Mouse (Mus musculus): ENCODE data around the gene Hnrnph3. TPM values are rescaled to one million over a fixed set of nuclear protein-coding genes. Genes with fewer than 3 reads are reported as not detected.

Hnrnph3 gene
- polyA plus RNA-seq, 1 experiment from 2014 or later: 81.2 TPM

DNA sequence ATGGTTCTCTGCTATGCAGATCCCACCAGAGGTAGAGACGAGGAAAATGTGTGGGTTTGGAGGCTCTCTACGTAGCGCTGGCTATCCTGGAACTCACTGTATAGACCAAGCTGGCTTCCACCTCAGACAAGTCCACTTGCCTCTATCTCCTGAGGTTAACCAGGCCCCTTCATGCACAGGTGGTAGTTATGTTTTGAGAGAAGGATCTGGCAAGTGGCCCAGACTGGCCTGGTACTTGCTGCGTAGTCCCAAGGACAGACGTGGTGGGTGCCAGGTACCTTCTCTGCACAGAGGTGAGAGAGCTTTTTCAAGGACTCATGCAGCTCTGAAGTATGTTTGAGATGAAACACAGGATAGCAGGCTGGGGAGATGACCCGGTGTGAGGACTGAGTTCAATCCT lies 39.5 kb downstream of the Hnrnph3 start:
- no peak overlapping the region for H3K4me2 ChIP-seq (ENCODE audit: low read length)
- ATAC-seq (no peak), DNase-seq (ENCODE audit: low spot score) (no peak)
- H3K4me3 ChIP-seq (ENCODE audit: low read depth, low read length): no peak overlapping the region
- 91% methylated on average over 6 of the region's 6 CpGs for WGBS
- H3K27ac ChIP-seq (ENCODE audit: low read depth, low read length): no peak overlapping the region
- peaks cover 44% of the 10 kb centered on the region for H3K36me3 ChIP-seq (ENCODE audit: control insufficient read depth, insufficient read depth, low read length)
- H3K27me3 ChIP-seq (replicated peaks; ENCODE audit: control insufficient read depth, insufficient read depth, low read length): no peaks in the 10 kb centered on the region
- H3K9me3 ChIP-seq (replicated peaks; ENCODE audit: control insufficient read depth, low read length): no peaks in the 10 kb centered on the region
- peaks cover 5% of the 10 kb centered on the region; the same call in 1 of the 2 replicates for H3K4me1 ChIP-seq (ENCODE audit: control insufficient read depth, insufficient read depth, low read length)
- no peak overlapping the region for H3K9ac ChIP-seq (ENCODE audit: low read length)

DNA sequence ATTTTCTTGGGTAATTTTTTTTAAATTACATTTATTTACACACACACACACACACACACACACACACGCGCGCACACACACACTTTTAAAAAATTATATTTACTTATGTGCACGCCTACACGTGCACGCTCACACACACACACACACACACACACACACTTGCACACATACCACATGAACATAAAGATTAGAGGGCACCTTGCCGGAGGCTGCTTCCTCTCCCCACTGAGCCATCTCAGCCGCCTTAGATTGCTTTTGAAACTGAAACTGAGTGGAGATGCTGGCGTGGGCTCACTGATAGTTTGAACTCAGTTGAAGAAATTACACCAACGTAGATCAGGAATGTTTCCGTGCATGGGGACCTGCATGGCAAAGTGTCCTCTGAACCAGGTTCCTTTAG lies 39.9 kb downstream of the Hnrnph3 start:
- ATAC-seq: no peak
- DNase-seq (ENCODE audit: low spot score): no peak
- H3K9me3 ChIP-seq (replicated peaks; ENCODE audit: control insufficient read depth, low read length): no peaks in the 10 kb centered on the region
- H3K27ac ChIP-seq (ENCODE audit: low read depth, low read length): no peak overlapping the region
- no peaks in the 10 kb centered on the region for H3K27me3 ChIP-seq (replicated peaks; ENCODE audit: control insufficient read depth, insufficient read depth, low read length)
- H3K4me2 ChIP-seq (ENCODE audit: low read length): no peak overlapping the region
- peaks cover 40% of the 10 kb centered on the region for H3K36me3 ChIP-seq (ENCODE audit: control insufficient read depth, insufficient read depth, low read length)
- peaks cover 5% of the 10 kb centered on the region; the same call in 1 of the 2 replicates for H3K4me1 ChIP-seq (ENCODE audit: control insufficient read depth, insufficient read depth, low read length)
- H3K4me3 ChIP-seq (ENCODE audit: low read depth, low read length): no peak overlapping the region
- WGBS: 93% methylated on average over 11 of the region's 11 CpGs
- no peak overlapping the region for H3K9ac ChIP-seq (ENCODE audit: low read length)

DNA sequence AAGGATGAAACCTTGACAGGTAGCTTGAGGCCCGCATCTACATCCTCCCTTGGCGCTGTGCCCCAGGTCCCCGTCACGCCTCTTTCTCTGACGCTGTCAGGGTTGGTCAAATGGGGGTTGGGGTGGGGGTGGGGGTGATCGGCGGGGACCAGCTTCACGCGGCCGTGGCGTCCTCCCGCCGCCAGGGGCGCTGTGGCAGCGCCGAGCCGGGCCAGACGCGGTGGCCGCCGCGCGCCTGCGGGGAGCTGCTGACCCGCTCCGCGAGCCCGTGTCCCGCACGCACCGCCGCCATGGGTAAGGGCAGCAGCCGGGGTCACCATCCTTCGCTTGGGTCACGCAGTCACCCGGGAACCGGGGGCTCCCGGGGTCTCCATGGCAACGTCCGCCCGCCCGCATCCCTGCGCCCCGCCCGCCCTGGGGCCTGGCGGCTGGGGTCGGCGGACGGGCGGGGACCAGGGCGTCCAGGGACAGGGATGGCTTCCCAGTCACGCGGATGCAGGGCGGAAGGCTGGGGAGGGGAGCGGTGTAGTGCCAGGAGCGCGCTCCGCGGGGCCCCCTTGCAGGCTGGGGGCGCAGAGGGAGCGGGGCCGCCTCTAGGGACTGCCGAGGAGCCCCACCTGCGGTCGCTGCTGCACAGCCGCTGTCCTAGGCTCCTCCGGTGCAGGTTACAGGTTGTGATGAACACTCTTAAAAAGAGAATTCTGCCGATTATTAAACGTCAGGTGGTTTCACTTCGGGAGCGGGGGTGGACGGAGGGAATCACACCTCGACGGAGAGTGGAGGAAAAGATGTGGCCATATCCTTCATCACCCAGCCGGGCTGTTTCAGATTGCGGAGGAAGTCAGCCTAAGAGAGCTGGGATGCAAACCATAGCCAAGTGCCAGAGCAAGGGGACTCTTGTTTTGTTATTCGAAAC lies 43.7 kb downstream of the Hnrnph3 start, which contains the start of gene Rufy2:
Gene Rufy2, plus strand, starts transcription at position 185 of the 916 bp plus-strand sequence.
- peak within 1 kb of the TSS; percentile 97 for H3K4me3 ChIP-seq (ENCODE audit: low read depth, low read length)
- ATAC-seq: peak; percentile 95

DNA sequence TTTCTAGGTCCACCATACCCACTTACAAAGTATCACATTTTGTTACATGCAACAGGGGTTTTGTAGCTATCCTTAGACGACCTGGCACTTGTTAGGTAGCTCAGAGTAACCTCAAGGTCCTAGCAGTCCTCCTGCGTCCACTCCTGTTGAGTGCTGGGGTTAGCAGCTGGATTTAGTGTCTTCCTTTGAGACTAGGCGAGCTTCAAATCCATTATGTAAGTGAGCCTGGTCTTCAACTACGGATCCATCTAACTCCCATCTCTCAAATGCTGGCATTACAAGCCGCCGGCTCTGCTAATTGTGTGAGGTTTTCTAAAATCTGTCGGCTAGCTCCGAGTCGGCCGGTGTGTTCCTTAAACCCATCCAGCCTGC lies 44.4 kb downstream of the Hnrnph3 start:
- Histone ChIP-seq H3K4me3 (ENCODE audit: low read depth, low read length) (peak overlapping the region; percentile 97), H3K27ac (ENCODE audit: low read depth, low read length) (peak overlapping the region; percentile 82; the same call in 1 of the 2 replicates), H3K4me1 (ENCODE audit: control insufficient read depth, insufficient read depth, low read length) (peaks cover 5% of the 10 kb centered on the region; the same call in 1 of the 2 replicates), H3K9me3 (replicated peaks; ENCODE audit: control insufficient read depth, low read length) (no peaks in the 10 kb centered on the region), H3K9ac (ENCODE audit: low read length) (peak overlapping the region; percentile 96), H3K36me3 (ENCODE audit: control insufficient read depth, insufficient read depth, low read length) (peaks cover 13% of the 10 kb centered on the region), H3K27me3 (replicated peaks; ENCODE audit: control insufficient read depth, insufficient read depth, low read length) (no peaks in the 10 kb centered on the region), H3K4me2 (ENCODE audit: low read length) (peak overlapping the region; percentile 63)
- DNase-seq (ENCODE audit: low spot score) (no peak), ATAC-seq (no peak)
- 6% methylated on average over 10 of the region's 10 CpGs for WGBS

More for the DNA sequence above, 43.7 kb downstream of the Hnrnph3 start, which contains the start of gene Rufy2:
- peak within 1 kb of the TSS; percentile 82 for H3K27ac ChIP-seq (ENCODE audit: low read depth, low read length)
- H3K9me3 ChIP-seq (replicated peaks; ENCODE audit: control insufficient read depth, low read length): no peaks in the 10 kb centered on the region
- peaks cover 5% of the 10 kb centered on the region; the same call in 1 of the 2 replicates for H3K4me1 ChIP-seq (ENCODE audit: control insufficient read depth, insufficient read depth, low read length)
- peak within 1 kb of the TSS; percentile 63 for H3K4me2 ChIP-seq (ENCODE audit: low read length)
- under 1% methylated on average over 49 of the region's 77 CpGs for WGBS
- DNase-seq (ENCODE audit: low spot score): peak; percentile 88
- peak within 1 kb of the TSS; percentile 96 for H3K9ac ChIP-seq (ENCODE audit: low read length)
- peaks cover 20% of the 10 kb centered on the region for H3K36me3 ChIP-seq (ENCODE audit: control insufficient read depth, insufficient read depth, low read length)
- no peaks in the 10 kb centered on the region for H3K27me3 ChIP-seq (replicated peaks; ENCODE audit: control insufficient read depth, insufficient read depth, low read length)

DNA sequence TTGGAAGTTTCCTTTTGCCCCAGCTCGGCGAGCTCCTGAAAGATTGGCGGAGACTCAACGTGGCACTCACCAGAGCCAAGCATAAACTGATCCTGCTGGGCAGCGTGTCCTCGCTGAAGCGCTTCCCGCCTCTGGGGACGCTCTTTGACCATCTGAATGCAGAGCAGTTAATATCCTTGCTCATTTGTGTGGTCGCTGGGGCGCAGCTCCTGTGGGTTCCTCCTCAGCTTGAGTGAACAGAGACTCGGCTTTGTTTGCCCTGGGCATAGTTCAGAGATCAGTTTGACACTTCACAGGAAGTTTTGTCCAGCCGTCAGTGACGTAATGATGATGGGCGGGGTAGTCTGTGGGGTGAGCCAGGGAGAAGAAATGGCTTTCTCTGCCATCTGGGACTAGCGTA lies 52.2 kb downstream of the Hnrnph3 start:
- Histone ChIP-seq H3K4me2 (ENCODE audit: low read length) (no peak overlapping the region), H3K4me1 (ENCODE audit: control insufficient read depth, insufficient read depth, low read length) (no peaks in the 10 kb centered on the region), H3K36me3 (ENCODE audit: control insufficient read depth, insufficient read depth, low read length) (peaks cover 50% of the 10 kb centered on the region), H3K9me3 (replicated peaks; ENCODE audit: control insufficient read depth, low read length) (no peaks in the 10 kb centered on the region), H3K4me3 (ENCODE audit: low read depth, low read length) (no peak overlapping the region), H3K9ac (ENCODE audit: low read length) (no peak overlapping the region), H3K27ac (ENCODE audit: low read depth, low read length) (no peak overlapping the region), H3K27me3 (replicated peaks; ENCODE audit: control insufficient read depth, insufficient read depth, low read length) (no peaks in the 10 kb centered on the region)
- ATAC-seq (no peak), DNase-seq (ENCODE audit: low spot score) (no peak)
- 65% methylated on average over 16 of the region's 16 CpGs for WGBS

DNA sequence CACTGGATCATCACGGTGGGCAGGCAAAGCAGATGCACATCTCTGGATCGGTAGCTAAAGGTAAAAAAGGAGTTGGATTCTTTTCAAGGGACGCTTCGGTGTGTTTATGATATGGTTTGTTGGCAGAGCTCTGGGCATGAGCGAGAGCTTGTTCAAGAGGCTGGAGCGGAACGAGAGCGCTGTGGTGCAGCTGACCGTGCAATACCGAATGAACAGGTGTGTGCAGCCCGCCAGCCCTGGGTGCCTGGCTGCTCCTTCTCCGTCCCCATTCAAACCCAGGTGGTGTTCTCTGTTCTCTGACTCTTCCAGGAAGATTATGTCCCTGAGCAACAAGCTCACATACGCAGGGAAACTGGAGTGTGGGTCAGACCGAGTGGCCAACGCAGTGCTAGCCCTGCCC lies 57.7 kb downstream of the Hnrnph3 start:
- ATAC-seq: no peak
- Histone ChIP-seq H3K9ac (ENCODE audit: low read length) (no peak overlapping the region), H3K4me3 (ENCODE audit: low read depth, low read length) (no peak overlapping the region), H3K27me3 (replicated peaks; ENCODE audit: control insufficient read depth, insufficient read depth, low read length) (no peaks in the 10 kb centered on the region), H3K4me2 (ENCODE audit: low read length) (no peak overlapping the region), H3K36me3 (ENCODE audit: control insufficient read depth, insufficient read depth, low read length) (peaks cover 78% of the 10 kb centered on the region), H3K9me3 (replicated peaks; ENCODE audit: control insufficient read depth, low read length) (no peaks in the 10 kb centered on the region), H3K4me1 (ENCODE audit: control insufficient read depth, insufficient read depth, low read length) (no peaks in the 10 kb centered on the region), H3K27ac (ENCODE audit: low read depth, low read length) (no peak overlapping the region)
- DNase-seq (ENCODE audit: low spot score): no peak
- 97% methylated on average over 15 of the region's 15 CpGs for WGBS

DNA sequence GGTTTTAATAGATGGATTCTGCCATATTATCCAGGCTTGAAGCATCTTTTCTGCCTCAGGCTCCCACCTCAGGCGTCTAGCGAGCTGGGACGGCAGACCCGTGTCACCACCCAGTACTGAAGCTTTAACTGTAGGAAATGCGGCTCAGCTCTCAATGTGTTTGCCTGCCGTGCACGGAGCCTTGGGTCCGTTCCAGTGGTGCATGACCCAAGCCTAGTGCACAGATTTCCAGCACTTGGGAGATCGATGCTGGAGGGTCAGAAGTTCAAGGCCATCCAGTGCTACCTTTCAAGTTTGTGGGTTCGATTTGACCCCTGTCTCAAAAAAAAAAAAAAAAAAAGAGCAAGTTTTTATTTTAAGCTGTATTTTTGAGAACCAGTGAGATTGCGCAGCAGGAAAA lies 58.2 kb downstream of the Hnrnph3 start:
- ATAC-seq: no peak

More for the DNA sequence above, 58.2 kb downstream of the Hnrnph3 start:
- no peak overlapping the region for H3K9ac ChIP-seq (ENCODE audit: low read length)
- H3K4me1 ChIP-seq (ENCODE audit: control insufficient read depth, insufficient read depth, low read length): no peaks in the 10 kb centered on the region
- no peak overlapping the region for H3K27ac ChIP-seq (ENCODE audit: low read depth, low read length)
- H3K4me2 ChIP-seq (ENCODE audit: low read length): no peak overlapping the region
- peaks cover 81% of the 10 kb centered on the region for H3K36me3 ChIP-seq (ENCODE audit: control insufficient read depth, insufficient read depth, low read length)
- H3K9me3 ChIP-seq (replicated peaks; ENCODE audit: control insufficient read depth, low read length): no peaks in the 10 kb centered on the region
- 95% methylated on average over 11 of the region's 11 CpGs for WGBS
- no peak for DNase-seq (ENCODE audit: low spot score)
- H3K4me3 ChIP-seq (ENCODE audit: low read depth, low read length): no peak overlapping the region
- H3K27me3 ChIP-seq (replicated peaks; ENCODE audit: control insufficient read depth, insufficient read depth, low read length): no peaks in the 10 kb centered on the region
